Mouse (Mus musculus): Measurements from ENCODE around the gene Amer3. TPM values are rescaled to one million over a fixed set of nuclear protein-coding genes. Genes with fewer than 3 reads are reported as not detected.
"Not testable (repeated sequence)": the region's sequence is repeated elsewhere in the genome, so short reads cannot be mapped to it uniquely, and the experiment has no call there.

The Amer3 gene
- 10 to 100 TPM; 36.6 to 37.5 TPM for total RNA-seq (2021)
- long read RNA-seq, full-length matches to known transcripts = 23 of 34 reads
- long read RNA-seq, partial matches to known transcripts = 0 of 34 reads
- long read RNA-seq, other reads (novel, unspliced or antisense) = 11 of 34 reads

DNA sequence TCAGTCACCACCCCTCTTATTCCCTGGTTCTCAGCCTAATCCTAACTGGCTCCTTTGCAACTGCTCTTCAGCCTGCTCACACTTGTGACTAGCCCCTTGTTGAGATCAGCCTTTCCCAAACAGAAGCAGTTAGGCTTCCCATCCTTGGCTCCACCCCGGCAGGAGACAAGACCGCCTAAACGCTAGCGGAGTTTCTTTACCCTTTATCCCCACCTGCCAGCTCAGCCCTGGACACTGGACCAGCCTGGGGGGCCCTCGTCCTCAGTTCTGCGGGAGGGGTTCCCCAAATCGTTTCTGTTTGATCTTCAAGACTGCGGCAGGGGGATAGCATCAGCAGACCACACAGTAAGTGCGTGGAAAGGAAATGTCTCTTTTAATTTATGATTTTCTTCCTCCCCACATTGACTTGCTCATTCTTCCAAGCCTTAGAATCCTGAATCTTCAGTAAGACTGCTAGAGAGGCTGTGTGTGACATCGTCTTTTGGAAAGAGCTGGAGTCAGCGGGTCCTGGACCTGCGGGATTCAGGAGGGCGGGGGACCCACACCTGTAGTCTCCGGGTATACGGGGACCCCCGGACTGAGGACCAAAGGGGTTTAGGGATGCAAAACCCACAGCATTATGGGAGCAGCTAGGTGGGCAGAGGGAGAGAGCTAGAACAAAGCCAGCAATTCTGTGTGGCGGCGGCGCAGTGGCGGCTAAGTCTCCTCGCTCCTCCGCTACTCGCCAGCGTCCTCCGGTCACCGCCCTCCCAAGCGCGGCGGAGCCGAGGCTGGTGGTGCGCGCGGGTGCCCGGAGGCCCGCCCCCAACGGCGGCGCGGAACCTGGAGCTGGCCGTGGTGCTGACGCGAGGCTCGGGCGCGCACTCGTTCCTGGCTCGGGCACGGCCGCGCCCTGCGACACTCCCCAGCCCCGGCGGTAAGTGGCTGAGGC, at the start of gene Amer3:
TSS of gene Amer3 (plus strand) at position 807 of the 931 bp plus-strand sequence.
- peak; percentile 77 to 86 for DNase-seq (ENCODE audit: low spot score in 2 of 2)

DNA sequence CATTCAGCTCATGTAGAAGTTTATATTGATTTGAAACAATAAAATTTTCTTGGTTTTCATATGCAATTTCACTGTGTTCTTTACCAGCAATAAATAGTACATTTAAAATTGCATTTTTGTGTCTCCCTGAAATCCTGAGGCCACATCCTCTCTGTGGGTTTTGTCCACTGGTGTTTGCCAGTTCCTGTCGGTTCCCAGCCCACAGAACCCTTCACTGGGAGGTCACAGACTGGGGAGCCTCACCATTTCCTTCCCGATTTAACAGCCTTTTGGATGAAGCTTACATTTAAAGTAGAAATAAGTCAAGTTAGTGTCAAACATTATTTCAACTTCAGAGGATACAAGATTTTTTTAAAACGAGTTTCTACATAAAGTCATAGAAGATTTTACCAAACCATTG, 44.9 kb upstream of the Amer3 start:
- DNase-seq (ENCODE audit: low spot score in 2 of 2) = not testable (repeated sequence)

DNA sequence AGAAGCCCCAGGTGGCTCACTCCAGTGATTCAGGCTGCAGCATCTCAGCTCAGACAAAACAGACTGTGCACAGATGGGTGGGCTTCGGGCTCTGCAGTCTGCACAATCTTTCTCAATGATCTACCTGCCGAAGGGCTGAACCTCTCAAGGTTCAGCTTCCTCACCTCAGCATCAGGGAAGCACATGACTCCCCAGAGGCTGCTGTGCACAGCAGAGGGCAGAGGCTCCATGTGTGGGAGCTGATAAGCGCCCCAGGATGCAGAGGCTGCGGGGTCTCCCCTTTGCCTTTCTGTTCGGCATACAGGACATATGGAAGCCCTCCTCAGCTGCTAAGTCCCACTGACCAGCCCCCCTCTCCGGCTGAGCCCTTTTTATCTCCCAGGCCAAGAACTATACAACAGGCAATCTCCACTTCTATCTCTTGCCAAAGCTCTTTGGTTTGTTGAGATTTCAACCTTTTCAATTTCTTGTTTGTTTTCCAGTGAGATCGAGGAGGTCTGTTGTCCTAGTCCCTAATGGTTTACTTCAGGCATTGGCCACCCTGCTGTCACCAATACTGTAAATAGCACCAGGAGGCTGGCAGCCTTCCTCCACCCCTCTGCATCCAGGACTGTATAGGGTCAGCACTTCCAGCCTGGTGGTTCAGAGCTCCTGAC, 44.3 kb upstream of the Amer3 start, which contains the start of gene Cfc1:
TSS of gene Cfc1 (plus strand) at position 606 of the 656 bp plus-strand sequence.
- not testable (repeated sequence) for DNase-seq (ENCODE audit: low spot score in 2 of 2)

DNA sequence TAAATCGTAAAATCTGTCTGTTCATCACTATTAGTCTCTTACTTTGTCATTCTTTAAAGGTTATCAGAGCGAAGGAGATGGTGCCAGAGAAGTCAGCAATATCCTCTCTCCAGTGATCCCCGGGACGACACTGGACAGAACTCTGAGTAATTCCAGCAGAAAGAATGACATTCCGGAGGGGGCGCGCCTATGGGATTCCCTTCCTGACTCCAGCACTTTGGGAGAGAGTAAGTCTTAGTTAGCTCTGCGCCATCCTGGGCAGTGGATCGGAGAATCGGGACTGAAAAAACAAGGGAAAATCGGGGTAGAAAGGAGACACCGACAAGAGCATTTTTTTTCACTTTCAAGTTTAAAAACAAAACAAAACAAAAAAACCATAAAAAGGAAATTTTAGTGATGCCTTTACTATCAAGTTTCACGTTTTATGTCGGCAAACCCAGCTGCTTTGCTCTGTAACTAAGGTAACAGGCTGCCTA, 43.1 kb upstream of the Amer3 start:
- no peak for DNase-seq (ENCODE audit: low spot score in 2 of 2)

DNA sequence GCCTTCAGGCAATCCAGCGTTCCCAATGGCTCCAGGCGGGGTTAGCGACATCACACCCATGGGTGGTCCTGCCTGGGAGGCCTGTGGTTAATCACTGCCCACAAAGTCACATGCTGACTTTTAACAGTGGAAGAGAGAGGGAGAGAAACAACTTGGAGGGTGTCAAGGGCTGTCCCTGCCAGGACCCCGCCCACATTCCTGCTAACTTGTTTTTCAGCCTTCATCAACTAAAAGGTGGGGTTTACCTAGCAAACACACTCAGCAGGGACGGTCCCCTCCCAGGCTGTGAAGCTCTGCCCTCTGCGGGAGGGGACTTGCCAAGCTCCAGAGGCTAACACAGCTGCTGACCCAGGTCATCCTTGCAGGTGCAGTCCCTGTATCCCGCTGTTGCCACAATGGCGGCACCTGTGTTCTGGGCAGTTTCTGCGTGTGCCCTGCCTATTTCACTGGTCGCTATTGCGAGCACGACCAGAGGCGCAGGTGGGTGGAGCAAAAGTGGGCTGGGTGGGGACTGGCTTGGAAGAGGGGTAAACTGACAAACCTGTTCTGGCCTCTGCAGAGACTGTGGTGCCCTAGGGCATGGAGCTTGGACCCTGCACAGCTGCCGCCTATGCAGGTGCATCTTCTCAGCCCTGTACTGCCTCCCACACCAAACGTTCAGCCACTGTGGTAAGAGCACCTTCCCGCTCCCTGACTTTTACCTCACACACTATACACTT, 42.5 kb upstream of the Amer3 start:
- no peak for DNase-seq (ENCODE audit: low spot score in 2 of 2)

DNA sequence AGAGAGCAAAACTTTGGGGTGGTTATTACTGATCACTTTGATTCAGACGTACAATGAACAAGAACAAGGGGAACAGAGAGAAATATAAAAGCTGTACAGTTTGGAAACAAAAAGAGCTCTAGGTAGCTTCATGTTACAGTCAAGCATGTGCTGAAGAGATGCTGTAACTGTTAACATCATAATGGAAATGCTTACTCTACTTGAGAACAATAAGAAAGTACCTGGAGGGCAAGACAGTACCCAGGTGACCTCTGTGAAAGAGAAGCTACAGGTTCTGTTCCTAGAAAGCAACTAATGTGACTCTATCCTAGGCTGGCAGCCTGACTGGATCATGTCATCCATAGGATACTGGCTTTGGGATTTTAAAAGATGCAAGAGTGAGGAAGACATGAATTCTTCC, 32.4 kb upstream of the Amer3 start:
- no peak for DNase-seq (ENCODE audit: low spot score in 2 of 2)

DNA sequence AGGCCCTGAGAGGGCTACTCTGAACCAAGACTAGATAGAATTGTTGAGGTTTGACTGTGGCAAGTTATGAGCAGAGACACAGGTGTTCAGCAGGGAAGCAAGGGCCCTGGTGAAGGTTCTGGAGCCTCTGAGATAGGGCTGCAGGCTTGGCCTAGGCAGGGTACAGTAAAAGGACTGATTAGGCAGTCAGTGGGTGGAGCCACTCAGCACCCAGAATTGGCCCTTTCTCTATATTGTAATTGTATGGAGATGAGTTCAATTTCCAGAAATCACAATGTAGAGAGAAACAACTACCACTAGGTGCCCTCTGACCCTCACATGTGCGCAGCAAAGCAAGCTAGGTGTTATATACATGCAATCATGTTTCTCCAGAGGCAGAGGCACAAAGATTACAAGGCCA, 25.8 kb upstream of the Amer3 start:
- no peak for DNase-seq (ENCODE audit: low spot score in 2 of 2)

DNA sequence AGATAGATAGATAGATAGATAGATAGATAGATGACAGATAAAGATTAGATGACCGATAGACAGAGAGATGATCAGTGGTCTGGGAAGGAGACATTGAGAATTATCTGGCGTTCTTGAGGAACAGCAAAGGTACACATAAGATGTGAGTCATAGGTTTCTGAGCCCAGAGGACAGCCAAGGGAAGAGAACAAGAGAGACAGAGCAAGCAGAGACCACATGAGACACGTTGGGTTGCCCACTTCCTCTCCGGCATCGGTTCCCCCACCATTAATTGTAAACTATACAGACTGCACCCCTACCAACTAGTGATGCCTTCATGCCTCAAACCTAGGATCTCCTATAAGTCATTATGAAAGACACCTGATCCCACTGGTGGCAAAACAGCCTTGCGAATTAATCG, 25.2 kb upstream of the Amer3 start:
- no peak for DNase-seq (ENCODE audit: low spot score in 2 of 2)

DNA sequence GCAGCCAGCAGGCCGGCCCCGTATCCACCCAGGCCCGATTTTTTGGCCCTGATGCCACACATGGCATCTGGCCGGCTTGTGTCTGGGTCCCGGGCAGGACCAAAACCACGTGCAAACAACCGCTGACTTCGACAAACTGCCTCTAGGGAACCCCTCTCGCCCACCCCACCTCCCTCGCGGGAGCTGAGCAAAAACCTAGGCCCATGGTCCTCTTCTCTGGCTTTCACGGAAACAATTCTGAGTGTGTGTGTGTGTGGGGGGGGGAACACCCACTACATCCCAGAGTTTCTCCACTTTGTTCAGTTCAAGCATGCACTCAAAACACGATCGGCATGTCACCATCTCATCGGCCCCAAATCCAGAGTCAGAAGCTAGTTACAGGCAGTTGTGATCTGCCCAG, 18.6 kb upstream of the Amer3 start, which contains the start of gene Prss40:
TSS of gene Prss40 (minus strand) at position 101 of the 400 bp plus-strand sequence.
- no peak for DNase-seq (ENCODE audit: low spot score in 2 of 2)

DNA sequence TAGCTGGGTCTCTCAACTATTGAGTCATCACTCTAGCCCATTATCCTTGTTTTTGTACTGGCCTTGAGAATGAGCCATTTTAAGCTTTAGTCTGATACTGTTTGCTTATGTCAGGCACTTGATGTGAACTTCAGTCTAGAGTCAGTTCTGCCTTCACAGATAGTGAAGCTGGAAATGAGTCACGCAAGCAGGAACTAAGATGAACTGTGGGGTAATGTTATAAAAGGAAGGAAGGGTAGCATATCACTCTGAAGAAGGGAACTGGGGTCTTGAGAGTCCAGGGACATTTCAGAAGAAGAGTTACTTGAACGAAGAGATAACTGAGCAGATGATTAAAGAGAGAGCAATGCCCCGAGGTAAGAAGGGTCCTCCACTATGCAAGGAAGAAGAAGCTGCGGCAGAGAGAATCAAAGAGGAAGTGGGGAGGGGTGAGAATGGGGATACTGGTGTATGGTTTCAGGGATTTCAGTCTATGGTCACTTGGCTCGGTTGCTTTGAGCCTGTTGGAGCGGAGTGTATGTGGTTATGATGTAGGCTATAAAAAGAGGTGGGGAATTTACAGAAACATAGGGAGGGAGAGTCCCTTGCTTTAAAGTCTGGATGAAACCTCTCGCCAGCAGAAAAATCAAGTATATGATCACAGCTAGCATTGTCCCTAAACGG, 14.9 kb upstream of the Amer3 start:
- DNase-seq (ENCODE audit: low spot score in 2 of 2) = no peak

DNA sequence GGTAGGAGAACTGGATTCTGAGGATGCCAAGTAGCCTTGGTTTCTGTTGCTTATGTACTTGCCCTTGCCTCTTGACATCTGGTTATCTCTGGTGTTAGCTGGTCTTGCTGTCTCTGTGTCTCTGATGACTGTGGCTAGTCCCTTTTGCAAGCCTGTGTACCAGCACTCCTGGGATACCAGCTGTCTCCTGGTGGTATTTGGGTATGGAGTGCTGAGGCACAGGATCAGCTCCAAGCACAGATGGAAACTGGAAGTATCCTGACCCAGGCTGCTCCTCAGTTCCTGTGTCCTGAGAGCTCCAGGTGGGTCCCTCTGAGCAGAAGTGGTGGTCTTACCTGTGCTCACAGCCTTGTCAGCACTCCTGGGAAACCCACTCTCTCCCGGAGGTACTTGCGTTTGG, 11.3 kb upstream of the Amer3 start:
- no peak for DNase-seq (ENCODE audit: low spot score in 2 of 2)

DNA sequence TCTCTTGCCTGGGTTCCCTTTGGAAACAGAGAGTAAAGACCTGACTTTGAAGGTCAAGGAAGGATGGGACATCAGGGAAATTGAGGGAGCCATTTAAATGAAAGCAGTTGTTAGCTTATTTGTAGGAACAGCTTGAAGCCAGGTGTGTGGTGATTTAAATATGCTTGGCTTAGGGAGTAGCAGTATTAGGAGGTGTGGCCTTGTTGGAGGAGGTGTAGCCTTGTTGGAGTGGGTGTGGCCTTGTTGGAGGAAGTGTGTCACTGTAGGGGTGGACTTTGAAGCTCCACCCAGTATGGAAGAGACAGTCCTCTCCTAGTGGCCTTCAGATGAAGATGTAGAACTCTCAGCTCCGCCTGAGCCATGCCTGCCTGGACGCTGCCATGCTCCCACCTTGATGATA, 9.6 kb upstream of the Amer3 start:
- DNase-seq (ENCODE audit: low spot score in 2 of 2) = no peak

DNA sequence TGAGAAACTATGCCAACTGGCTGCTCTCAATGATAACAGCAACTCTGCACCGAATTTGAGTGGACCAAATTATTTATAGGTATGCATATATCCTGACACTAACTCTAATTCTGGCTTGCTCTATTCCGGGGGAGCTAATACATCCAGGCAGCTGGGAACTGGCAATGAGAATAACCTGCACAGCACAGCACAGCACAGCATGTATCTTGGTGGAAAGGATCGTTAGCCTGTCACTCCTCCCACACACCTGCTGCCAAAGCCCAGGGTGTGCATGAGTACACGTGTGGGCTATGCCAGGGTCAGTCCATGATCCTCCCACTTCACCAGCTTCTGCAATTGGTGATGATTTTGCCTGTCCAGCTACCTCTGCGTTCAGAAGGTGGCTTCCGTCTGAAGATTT, 8.0 kb upstream of the Amer3 start:
- DNase-seq (ENCODE audit: low spot score in 2 of 2) = peak; percentile 48 to 79

DNA sequence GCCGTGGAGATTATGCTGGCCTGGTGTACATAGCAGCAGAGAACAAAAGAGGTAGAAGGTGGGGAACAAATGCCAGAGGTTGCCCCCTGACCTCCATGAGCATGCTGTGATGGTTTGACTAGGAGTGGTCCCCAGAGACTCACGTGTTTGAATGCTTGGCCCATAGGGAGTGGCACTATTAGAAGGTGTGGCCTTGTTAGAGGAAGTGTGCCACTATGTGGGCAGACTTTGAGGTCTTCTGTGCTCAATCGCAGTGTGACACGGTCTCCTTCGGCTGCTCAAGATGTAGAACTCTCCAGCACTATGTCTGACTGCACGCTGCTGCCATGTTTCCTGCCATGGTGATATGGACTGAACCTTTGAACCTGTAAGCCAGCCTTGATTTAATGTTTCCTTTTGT, 6.2 kb upstream of the Amer3 start:
- DNase-seq (ENCODE audit: low spot score in 2 of 2) = no peak

DNA sequence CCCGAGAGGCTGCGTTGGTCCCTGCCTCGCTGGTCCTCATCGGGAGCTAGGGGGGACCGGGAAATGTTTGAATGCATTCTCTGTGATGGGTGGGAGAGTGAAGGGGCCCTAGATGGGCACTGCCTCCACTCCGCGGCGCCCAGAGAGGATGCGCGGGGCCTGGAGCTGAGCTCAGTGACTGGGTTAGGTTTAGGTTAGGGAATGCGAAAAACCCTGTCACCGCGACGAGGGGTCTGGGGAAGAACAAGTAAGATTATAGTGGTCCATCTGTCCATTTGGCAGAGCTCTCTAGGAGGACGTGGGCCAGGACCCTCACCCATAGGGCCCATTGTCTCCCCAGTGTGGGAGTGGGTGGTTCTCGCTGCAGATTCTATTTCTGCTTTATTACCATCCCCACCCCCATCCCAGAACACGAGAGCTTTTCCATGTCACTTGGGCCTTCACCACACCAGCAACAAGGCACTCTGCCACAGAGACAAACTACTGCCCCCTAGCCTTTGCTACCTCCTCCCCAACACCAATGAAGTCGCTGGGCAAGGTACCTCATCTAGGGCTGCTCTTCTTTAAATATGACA, 412 bp downstream of the Amer3 start:
- peak; percentile 37 to 63 for DNase-seq (ENCODE audit: low spot score in 2 of 2)

DNA sequence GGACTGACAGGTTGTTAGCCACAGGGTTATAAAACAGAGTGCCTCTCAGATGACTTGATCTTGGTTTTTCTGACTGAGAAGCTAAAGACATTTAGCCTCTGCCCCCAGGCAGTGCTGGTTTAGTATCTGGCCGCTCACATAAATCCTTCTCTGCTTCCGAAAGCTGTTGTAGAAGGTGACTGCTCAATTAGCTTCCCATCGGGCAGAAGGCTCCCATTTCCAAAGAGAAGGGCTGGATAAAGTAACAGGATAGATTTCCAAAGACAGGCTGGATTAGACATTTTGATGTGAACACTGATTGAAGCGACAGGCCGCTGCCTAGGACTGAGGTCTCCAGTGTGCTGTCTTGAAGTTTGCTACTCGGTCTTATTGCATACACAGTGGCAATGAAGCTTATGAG, 2.8 kb downstream of the Amer3 start:
- DNase-seq (ENCODE audit: low spot score in 2 of 2) = no peak

DNA sequence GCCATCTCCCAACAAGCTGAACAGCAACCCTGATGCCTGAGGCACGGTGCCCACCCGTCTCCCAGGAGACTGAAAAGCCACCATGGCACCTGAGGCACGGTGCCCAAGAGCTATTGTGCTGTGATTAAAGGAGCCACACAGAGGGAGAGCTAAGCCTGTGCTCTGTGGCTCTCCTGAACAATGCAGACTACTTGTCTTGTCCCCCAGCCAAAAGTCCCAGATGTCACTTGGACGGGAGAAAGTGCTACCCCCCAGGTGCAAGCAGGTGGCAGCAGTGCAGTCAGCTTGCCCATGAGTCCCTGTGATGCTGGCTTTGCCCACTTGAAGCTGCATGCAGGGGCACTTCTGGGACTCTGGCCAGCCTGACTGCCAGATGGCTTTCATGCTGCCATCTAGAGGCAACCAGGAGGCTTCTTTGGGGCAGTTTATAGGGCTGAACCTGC, 4.4 kb downstream of the Amer3 start:
- DNase-seq (ENCODE audit: low spot score in 2 of 2) = peak; percentile 78 to 89

DNA sequence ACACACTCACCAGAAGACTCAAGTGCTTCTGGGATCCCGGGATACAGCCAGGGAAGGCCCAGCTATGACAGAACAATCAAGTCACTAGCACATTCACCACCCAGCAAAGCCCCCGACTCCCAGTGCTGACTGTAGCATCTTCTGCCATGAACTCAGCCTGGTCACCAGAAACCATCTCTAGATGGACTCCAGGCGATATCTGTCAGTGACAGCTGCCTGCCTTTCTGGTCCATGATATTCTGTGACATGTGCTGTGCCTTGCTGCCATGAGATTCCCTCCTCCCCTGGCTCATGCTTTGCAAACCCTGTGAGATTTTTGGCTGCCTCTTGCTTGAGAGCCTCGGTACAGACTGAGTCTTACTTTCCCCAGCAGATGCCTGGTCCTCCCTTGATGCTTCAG, 5.3 kb downstream of the Amer3 start:
- peak in 1 of 2 experiments; percentile 47 for DNase-seq (ENCODE audit: low spot score in 2 of 2)

DNA sequence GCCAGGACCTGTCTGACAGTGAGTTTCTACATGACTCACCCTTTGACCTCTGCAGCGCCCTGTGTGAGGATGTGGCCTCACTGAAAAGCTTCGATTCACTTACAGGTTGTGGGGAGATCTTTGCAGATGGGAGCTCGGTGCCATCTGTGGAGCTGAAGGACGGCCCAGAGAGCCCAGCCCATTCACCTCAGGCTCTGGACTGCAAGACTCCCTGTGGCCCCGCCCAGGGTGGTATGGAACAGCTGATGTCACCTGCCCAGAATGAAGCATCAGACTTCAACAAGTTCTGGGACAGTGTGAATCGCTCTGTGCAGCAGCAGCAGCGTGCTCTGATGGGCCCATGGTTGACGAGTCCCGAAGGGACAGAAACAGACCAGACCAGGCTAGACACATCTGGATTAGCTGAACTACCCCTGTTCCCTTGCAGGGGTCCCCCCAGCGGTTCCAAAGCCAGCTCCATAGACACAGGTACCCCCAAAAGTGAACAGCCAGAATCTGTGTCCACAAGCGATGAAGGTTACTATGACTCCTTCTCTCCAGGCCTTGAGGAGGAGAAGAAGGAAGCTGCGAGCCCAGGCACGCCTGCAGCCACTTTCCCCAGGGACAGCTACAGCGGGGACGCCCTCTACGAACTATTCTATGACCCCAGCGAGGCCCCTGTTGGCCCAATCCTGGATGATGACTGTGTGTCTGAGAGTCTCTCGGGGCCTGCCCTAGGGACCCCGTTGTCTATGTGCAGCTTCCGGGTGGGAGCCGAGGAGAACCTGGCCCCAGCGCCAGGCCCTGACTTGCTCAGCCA, 8.0 kb downstream of the Amer3 start:
- DNase-seq (ENCODE audit: low spot score in 2 of 2) = no peak

Measured in layer of hippocampus, adult 18-20 months (tissue).